Mouse (Mus musculus): ENCODE results near the gene Arhgap35. TPM values are rescaled to one million over a fixed set of nuclear protein-coding genes. Genes with fewer than 3 reads are reported as not detected.

Arhgap35 gene
- total RNA-seq, 2 experiments from 2014 or later, result 42.8 to 44.1 TPM

GRCm38 (mm10) chr7:16549299-16549698 lies 65.5 kb downstream of the Arhgap35 start:
- intact Hi-C loops (cut with DNase I), result no loop called here
- DNase-seq, result no peak

- DNase-seq, result peak; percentile 25 to 31
Measured at GRCm38 (mm10) chr7:16544770-16545169, 70.0 kb downstream of the Arhgap35 start.

GRCm38 (mm10) chr7:16537220-16537903 lies 77.4 kb downstream of the Arhgap35 start:
- intact Hi-C loops (cut with DNase I), result no loop called here
- no peak for DNase-seq

More at GRCm38 (mm10) chr7:16544770-16545169, 70.0 kb downstream of the Arhgap35 start:
- intact Hi-C loops (cut with DNase I), result no loop called here

- intact Hi-C loops (cut with DNase I), result no loop called here
- DNase-seq, result peak in 1 of 2 experiments; percentile 9
Measured at GRCm38 (mm10) chr7:16525995-16526394, 88.8 kb downstream of the Arhgap35 start.

GRCm38 (mm10) chr7:16525448-16525847 lies 89.3 kb downstream of the Arhgap35 start:
- intact Hi-C loops (cut with DNase I), result no loop called here
- DNase-seq, result peak in 1 of 2 experiments; percentile 14

- intact Hi-C loops (cut with DNase I), result no loop called here
- DNase-seq, result peak; percentile 66 to 69
Measured at GRCm38 (mm10) chr7:16524308-16524707, 90.5 kb downstream of the Arhgap35 start.

GRCm38 (mm10) chr7:16519310-16519709 lies 95.5 kb downstream of the Arhgap35 start:
- intact Hi-C loops (cut with DNase I), result no loop called here
- DNase-seq, result no peak

- intact Hi-C loops (cut with DNase I), result no loop called here
- DNase-seq, result no peak
Measured at GRCm38 (mm10) chr7:16517198-16517597, 97.6 kb downstream of the Arhgap35 start.

- DNase-seq, result peak; percentile 70 to 81
- intact Hi-C loops (cut with DNase I), result loop anchor here (1.0 kb wide), 1 partner anchor 110 kb away; no protein-coding TSS in a partner anchor
Measured at GRCm38 (mm10) chr7:16507284-16507683, 107.5 kb downstream of the Arhgap35 start.

- DNase-seq, result no peak
- intact Hi-C loops (cut with DNase I), result no loop called here
Measured at GRCm38 (mm10) chr7:16505226-16505593, 109.6 kb downstream of the Arhgap35 start.

GRCm38 (mm10) chr7:16504573-16505225 lies 110.1 kb downstream of the Arhgap35 start:
- intact Hi-C loops (cut with DNase I), result loop anchor here (5.0 kb wide), 1 partner anchor 53 kb away; no protein-coding TSS in a partner anchor
- DNase-seq, result peak; percentile 49 to 50

GRCm38 (mm10) chr7:16501571-16501970 lies 113.2 kb downstream of the Arhgap35 start:
- intact Hi-C loops (cut with DNase I), result loop anchor here (5.0 kb wide), 1 partner anchor 56 kb away; no protein-coding TSS in a partner anchor
- no peak for DNase-seq

GRCm38 (mm10) chr7:16499671-16500104 lies 115.1 kb downstream of the Arhgap35 start:
- intact Hi-C loops (cut with DNase I), result loop anchor here (5.0 kb wide), 1 partner anchor 58 kb away; no protein-coding TSS in a partner anchor
- DNase-seq, result no peak

GRCm38 (mm10) chr7:16496260-16496659 lies 118.5 kb downstream of the Arhgap35 start:
- no peak for DNase-seq
- intact Hi-C loops (cut with DNase I), result no loop called here

GRCm38 (mm10) chr7:16493361-16493760 lies 121.4 kb downstream of the Arhgap35 start:
- intact Hi-C loops (cut with DNase I), result loop anchor here (2.0 kb wide), 1 partner anchor 125 kb away; no protein-coding TSS in a partner anchor
- peak; percentile 49 to 64 for DNase-seq

- DNase-seq, result no peak
- intact Hi-C loops (cut with DNase I), result loop anchor here (2.0 kb wide), 1 partner anchor 127 kb away; no protein-coding TSS in a partner anchor
Measured at GRCm38 (mm10) chr7:16492211-16492610, 122.6 kb downstream of the Arhgap35 start.

GRCm38 (mm10) chr7:16491759-16492158 lies 123.0 kb downstream of the Arhgap35 start:
- intact Hi-C loops (cut with DNase I), result loop anchor here (1.0 to 2.0 kb wide), 2 partner anchors 26 to 127 kb away; no protein-coding TSS in a partner anchor
- peak; percentile 69 to 77 for DNase-seq

GRCm38 (mm10) chr7:16489948-16490347 lies 124.8 kb downstream of the Arhgap35 start:
- intact Hi-C loops (cut with DNase I), result no loop called here
- peak; percentile 40 to 49 for DNase-seq

GRCm38 (mm10) chr7:16488816-16489215 lies 126.0 kb downstream of the Arhgap35 start:
- intact Hi-C loops (cut with DNase I), result no loop called here

GRCm38 (mm10) chr7:16477628-16478027 lies 137.2 kb downstream of the Arhgap35 start, which contains the start of gene Npas1:
Gene Npas1 (minus strand): TSS chr7:16477728.
- intact Hi-C loops (cut with DNase I), result no loop called here
- DNase-seq, result no peak

More at GRCm38 (mm10) chr7:16488816-16489215, 126.0 kb downstream of the Arhgap35 start:
- no peak for DNase-seq

GRCm38 (mm10) chr7:16476600-16476989 lies 138.2 kb downstream of the Arhgap35 start:
- DNase-seq, result peak in 1 of 2 experiments; percentile 38

More at GRCm38 (mm10) chr7:16476600-16476989, 138.2 kb downstream of the Arhgap35 start:
- intact Hi-C loops (cut with DNase I), result no loop called here

All from heart, postnatal 14 days (tissue).